Mouse (Mus musculus) kidney, embryonic 15.5 days (tissue): ENCODE data around the gene Lrig1. TPM values are rescaled to one million over a fixed set of nuclear protein-coding genes. Genes with fewer than 3 reads are reported as not detected.

ENCODE experiments used
- ATAC-seq: fragments of 200-750 bp; cut with Nextera tagmentation; replicated peaks from 2 replicates; pipeline ENCODE4 v1.8.0; 2017; ENCODE audit warnings: moderate TSS enrichment; ENCODE audit not compliant: low FRiP score
- H3K27ac ChIP-seq: fragments of 300-500 bp; sonication (generic); 2 replicates; pipeline ENCODE4 v1.5.1; 2015; ENCODE audit warnings: mild to moderate bottlenecking, inconsistent platforms
- H3K27me3 ChIP-seq: fragments of 300-500 bp; sonication (generic); 2 replicates; pipeline ENCODE4 v1.6.1; 2015; ENCODE audit warnings: inconsistent platforms
- H3K36me3 ChIP-seq: fragments of 300-500 bp; sonication (generic); 2 replicates; pipeline ENCODE4 v1.6.1; 2015; ENCODE audit warnings: inconsistent platforms
- H3K4me1 ChIP-seq: fragments of 300-500 bp; sonication (generic); 2 replicates; pipeline ENCODE4 v1.6.1; 2015; ENCODE audit warnings: inconsistent platforms
- H3K4me2 ChIP-seq: fragments of 300-500 bp; sonication (generic); 2 replicates; pipeline ENCODE4 v1.6.1; 2015; ENCODE audit warnings: moderate library complexity, mild to moderate bottlenecking, inconsistent platforms
- H3K4me3 ChIP-seq: fragments of 300-500 bp; sonication (generic); replicated peaks from 2 replicates; pipeline ENCODE4 v1.5.1; 2015; ENCODE audit warnings: mild to moderate bottlenecking, inconsistent platforms
- H3K9ac ChIP-seq: fragments of 300-500 bp; sonication (generic); 2 replicates; pipeline ENCODE4 v1.6.1; 2015; ENCODE audit warnings: mild to moderate bottlenecking, inconsistent platforms
- H3K9me3 ChIP-seq: fragments of 300-500 bp; sonication (generic); replicated peaks from 2 replicates; pipeline ENCODE4 v1.6.1; 2016; ENCODE audit warnings: inconsistent platforms
- WGBS: fragments of 180-500 bp; shearing (Covaris S2); methylation state at CpG from one replicate; pipeline ENCODE4 v1.1.7; 2015; ENCODE audit warnings: mixed read lengths; 5-methylcytosine and 5-hydroxymethylcytosine counted together
- polyA plus RNA-seq: library from polyadenylated mRNA; unstranded; fragments of >200 nt; fragmentation: Nextera tagmentation; extraction: Ambion mirVana; gene quantifications from 2 replicates; pipeline ENCODE4 v1.2.1, GENCODE M21; 2015

Gene Lrig1
- 7.3 and 8.1 TPM in 2 replicates for polyA plus RNA-seq

DNA sequence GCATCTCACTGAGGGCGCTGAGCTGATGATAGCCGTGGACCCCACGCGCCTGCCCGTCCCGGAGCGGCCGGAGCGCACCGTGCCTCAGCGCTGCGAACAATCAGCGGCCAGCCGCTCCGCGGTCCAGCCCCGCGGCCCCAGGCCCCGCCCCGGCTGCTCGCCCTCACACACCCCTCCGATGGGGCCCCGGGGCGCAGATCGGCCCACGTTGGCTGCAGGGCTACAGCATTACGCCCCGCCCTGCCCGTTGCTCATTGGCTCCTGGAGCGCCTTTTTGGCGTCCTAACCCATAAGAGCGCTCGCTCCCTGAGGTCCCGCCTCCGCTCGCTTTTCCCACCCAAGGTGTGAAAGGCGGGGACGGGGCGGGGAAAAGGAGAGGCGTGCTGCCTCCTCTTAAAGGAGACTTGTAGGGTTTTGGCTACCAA, at the start of gene Lrig1:
Lrig1 (minus strand) TSS at position 92 of the 425 bp plus-strand sequence.
- Histone ChIP-seq H3K9me3 (no peaks in the 10 kb centered on the region), H3K36me3 (no peaks in the 10 kb centered on the region), H3K27ac (peak within 1 kb of the TSS; percentile 88), H3K9ac (peak within 1 kb of the TSS; percentile 85), H3K4me3 (peak within 1 kb of the TSS; percentile 92), H3K4me2 (peak within 1 kb of the TSS; percentile 93), H3K4me1 (peaks cover 51% of the 10 kb centered on the region), H3K27me3 (peaks cover 20% of the 10 kb centered on the region)
- under 1% methylated on average over 40 of the region's 40 CpGs for WGBS
- peak; percentile 99 for ATAC-seq

DNA sequence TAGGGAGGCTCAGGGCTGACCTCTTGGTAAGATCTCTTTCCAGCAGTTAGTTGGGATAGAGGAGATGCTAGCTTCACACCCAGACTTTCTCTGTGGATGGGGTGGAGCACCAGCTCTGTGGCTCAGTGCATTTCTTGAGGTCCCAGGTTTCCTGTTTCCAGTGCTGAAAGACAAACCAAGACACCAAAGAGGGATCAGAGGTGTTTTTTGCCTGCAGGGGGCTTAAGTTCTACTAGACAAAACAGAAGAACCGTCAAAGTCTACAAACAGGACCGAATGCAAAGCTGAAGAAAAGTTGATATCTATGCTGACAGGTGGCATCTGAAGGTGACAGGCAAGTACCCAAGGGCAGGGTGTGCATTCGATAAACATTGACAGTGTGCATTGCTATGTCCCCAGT, 49.7 kb upstream of the Lrig1 start:
- ATAC-seq, result no peak
- WGBS, result 79% methylated on average over 3 of the region's 3 CpGs

DNA sequence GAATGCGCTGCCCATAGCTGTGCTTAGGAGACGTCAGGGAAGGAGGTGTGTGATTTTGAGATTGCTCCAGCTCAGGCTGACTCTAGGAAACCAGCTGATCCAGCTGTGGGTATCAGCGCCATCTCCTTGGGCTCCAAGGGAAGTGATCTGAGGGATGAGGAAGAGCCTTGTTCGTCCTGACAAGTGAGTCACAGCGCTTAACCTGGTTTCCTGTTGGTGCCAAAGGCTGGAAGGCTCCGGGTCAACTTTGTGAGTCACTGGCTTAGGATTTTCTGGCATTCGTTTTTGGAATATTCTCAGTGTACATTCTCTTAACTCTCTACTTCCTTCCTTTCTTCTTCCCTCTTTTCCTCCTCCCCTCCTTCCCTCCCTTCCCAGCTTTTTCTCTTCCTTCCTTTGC, 48.4 kb upstream of the Lrig1 start:
- H3K4me1 ChIP-seq, result no peaks in the 10 kb centered on the region
- H3K36me3 ChIP-seq, result no peaks in the 10 kb centered on the region
- H3K4me2 ChIP-seq, result no peak overlapping the region
- H3K27me3 ChIP-seq, result peaks cover 3% of the 10 kb centered on the region; the same call in 1 of the 2 replicates
- H3K9me3 ChIP-seq, result no peaks in the 10 kb centered on the region
- no peak overlapping the region for H3K4me3 ChIP-seq
- H3K27ac ChIP-seq, result no peak overlapping the region
- no peak for ATAC-seq
- no peak overlapping the region for H3K9ac ChIP-seq
- WGBS, result 57% methylated on average over 7 of the region's 7 CpGs

More for the DNA sequence above, 49.7 kb upstream of the Lrig1 start:
- Histone ChIP-seq H3K27ac (no peak overlapping the region), H3K4me1 (no peaks in the 10 kb centered on the region), H3K4me2 (no peak overlapping the region), H3K9ac (no peak overlapping the region), H3K36me3 (no peaks in the 10 kb centered on the region), H3K27me3 (peaks cover 3% of the 10 kb centered on the region; the same call in 1 of the 2 replicates), H3K4me3 (no peak overlapping the region), H3K9me3 (no peaks in the 10 kb centered on the region)

DNA sequence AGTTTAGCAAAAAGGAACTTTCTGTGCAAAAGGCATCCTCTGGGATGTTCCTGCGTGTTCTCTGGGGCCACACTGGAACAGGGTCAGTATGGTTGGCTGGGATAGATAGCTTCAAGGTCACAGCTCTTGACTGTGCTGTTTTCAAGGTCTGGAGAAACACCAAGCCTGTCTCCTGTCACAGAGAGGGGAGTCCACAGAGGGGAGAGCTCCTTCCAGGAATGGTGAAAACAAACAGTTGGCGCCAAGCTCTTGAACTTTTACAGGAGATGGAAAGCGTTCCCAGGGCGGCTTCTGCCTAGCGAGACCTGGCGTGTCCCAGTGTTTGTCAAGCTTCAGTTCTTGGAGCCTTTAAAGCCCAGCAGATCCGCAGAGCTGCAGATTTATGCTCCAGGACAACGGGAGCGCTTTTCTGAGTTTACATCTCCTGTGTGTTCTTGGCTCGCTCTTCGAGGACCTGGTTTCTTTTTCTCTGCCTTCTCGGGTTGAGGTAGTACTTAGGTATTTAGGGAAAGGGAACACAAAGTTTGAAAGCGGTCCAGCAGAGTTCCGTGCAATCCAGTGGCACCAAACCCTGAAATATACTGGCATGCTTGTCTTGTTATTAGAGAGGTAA, 40.3 kb upstream of the Lrig1 start:
- Histone ChIP-seq H3K4me1 (no peaks in the 10 kb centered on the region), H3K9me3 (no peaks in the 10 kb centered on the region), H3K9ac (no peak overlapping the region), H3K27me3 (no peaks in the 10 kb centered on the region), H3K4me3 (no peak overlapping the region), H3K36me3 (no peaks in the 10 kb centered on the region), H3K4me2 (no peak overlapping the region), H3K27ac (no peak overlapping the region)
- WGBS, result 70% methylated on average over 14 of the region's 14 CpGs
- ATAC-seq, result no peak

DNA sequence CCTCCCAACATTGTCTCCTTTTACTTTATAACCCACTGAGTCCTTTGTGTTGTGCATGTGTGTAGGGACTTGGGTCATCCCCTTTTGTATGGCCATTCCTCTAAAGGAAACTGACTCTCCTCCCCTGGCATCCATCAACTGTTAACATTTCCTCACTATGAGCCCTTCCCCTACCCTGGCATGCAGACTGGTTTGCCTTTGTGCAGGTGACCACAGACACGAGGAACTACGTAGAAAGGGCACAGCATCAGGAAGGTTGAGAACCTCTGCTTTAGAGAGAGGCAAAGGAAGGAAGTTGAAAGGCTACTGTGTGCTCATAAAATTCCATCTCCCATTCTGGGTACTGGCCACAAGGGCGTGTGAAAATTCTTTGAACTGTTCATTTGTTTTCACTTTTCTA, 38.7 kb upstream of the Lrig1 start:
- Histone ChIP-seq H3K27me3 (no peaks in the 10 kb centered on the region), H3K9ac (no peak overlapping the region), H3K4me1 (no peaks in the 10 kb centered on the region), H3K4me2 (no peak overlapping the region), H3K4me3 (no peak overlapping the region), H3K27ac (no peak overlapping the region), H3K9me3 (no peaks in the 10 kb centered on the region), H3K36me3 (no peaks in the 10 kb centered on the region)
- WGBS, result 57% methylated on average over 3 of the region's 3 CpGs
- ATAC-seq, result no peak

DNA sequence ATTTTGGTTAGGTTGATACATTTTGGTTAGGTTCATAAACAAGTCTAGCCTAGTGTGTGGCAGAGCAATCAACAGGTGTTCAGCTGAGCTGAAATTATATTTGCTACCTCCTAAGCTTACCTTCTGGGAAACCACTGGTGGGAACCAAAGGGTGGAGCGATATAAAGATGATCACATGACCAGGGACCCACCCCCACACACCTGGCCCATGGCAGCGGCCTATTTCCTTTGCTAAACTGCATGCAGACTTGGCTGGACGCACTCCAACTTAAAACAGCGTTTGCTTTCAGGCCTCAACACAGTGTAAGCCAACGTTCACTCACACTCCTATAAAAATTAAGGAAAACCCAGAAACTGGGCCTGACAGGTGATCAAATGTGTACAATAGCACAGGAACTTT, 33.9 kb upstream of the Lrig1 start:
- no peak for ATAC-seq
- no peak overlapping the region for H3K27ac ChIP-seq
- H3K4me2 ChIP-seq, result no peak overlapping the region
- H3K4me3 ChIP-seq, result no peak overlapping the region
- no peak overlapping the region for H3K9ac ChIP-seq
- no peaks in the 10 kb centered on the region for H3K27me3 ChIP-seq
- 64% methylated on average over 5 of the region's 5 CpGs for WGBS
- H3K4me1 ChIP-seq, result peaks cover 7% of the 10 kb centered on the region; the same call in 1 of the 2 replicates
- H3K9me3 ChIP-seq, result no peaks in the 10 kb centered on the region
- H3K36me3 ChIP-seq, result no peaks in the 10 kb centered on the region

DNA sequence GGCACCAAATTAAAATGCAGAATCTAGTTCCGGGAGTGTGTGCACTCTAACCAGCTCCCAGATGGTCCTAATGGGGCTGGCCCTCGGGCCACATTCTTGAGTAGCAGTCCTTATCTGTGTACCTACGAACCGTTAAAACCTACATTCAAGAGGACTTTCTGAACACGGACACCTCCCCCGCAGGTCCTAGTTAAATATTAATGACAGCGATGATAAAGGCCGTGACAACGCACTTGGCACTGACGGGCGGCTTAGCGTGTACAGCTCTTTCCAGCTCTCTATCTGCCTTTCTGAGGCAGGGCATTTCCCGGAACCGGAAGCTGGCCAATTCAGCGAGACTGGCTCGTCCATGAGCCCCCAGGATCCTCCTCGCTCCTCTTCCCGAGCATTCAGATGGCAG, 29.9 kb upstream of the Lrig1 start:
- Histone ChIP-seq H3K27me3 (no peaks in the 10 kb centered on the region), H3K27ac (no peak overlapping the region), H3K4me2 (peak overlapping the region; percentile 45), H3K4me1 (peaks cover 7% of the 10 kb centered on the region; the same call in 1 of the 2 replicates), H3K9me3 (no peaks in the 10 kb centered on the region), H3K4me3 (no peak overlapping the region), H3K36me3 (no peaks in the 10 kb centered on the region), H3K9ac (no peak overlapping the region)
- WGBS, result 59% methylated on average over 18 of the region's 18 CpGs
- peak; percentile 46; the same call in 1 of the 2 replicates for ATAC-seq

DNA sequence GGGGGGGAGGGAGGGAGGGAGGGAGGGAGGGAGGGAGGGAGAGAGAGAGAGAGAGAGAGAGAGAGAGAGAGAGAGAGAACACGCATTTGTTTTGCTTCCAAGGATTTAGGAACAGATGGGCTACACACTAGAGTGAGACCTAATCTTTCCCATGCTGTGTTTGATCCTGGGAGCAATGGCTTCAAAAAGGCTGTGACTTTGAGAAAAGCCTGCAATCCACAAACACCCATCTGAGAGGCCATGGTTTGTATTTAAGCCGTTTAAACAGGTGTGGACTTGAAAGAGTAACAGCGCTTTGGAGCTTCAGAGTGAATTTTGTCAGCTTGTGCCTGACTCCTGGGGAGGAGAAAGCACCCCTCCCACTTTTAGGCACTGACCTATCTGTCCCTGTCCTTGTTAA, 29.2 kb upstream of the Lrig1 start:
- H3K36me3 ChIP-seq, result no peaks in the 10 kb centered on the region
- H3K9ac ChIP-seq, result no peak overlapping the region
- H3K27ac ChIP-seq, result no peak overlapping the region
- H3K27me3 ChIP-seq, result no peaks in the 10 kb centered on the region
- peaks cover 7% of the 10 kb centered on the region; the same call in 1 of the 2 replicates for H3K4me1 ChIP-seq
- ATAC-seq, result no peak
- H3K4me3 ChIP-seq, result no peak overlapping the region
- no peak overlapping the region for H3K4me2 ChIP-seq
- 27% methylated on average over 3 of the region's 3 CpGs for WGBS
- no peaks in the 10 kb centered on the region for H3K9me3 ChIP-seq

DNA sequence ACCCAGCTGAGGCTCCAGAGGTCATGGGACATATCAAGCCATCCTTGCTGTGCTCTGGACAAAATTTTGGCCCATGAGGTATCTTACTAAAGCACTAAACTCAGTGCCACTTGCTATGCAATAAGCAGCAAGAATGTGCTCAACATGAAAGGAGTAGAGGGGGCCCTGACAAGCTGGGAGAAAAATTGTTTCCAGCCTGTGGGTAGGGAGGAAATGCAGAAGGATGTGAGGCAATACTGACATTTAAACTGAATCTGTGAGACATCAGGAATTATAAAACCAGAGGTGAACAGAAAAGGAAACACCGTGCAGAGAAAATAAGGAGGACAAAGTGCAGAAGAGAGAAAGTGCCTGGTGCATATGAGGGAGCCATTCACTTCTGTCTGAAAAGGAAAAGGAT, 24.7 kb upstream of the Lrig1 start:
- no peaks in the 10 kb centered on the region for H3K9me3 ChIP-seq
- H3K4me1 ChIP-seq, result peaks cover 2% of the 10 kb centered on the region; the same call in 1 of the 2 replicates
- no peak overlapping the region for H3K27ac ChIP-seq
- ATAC-seq, result no peak
- H3K4me3 ChIP-seq, result no peak overlapping the region
- no peak overlapping the region for H3K4me2 ChIP-seq
- H3K27me3 ChIP-seq, result no peaks in the 10 kb centered on the region
- no peaks in the 10 kb centered on the region for H3K36me3 ChIP-seq
- H3K9ac ChIP-seq, result no peak overlapping the region
- 75% methylated on average over 1 of the region's 1 CpGs for WGBS

DNA sequence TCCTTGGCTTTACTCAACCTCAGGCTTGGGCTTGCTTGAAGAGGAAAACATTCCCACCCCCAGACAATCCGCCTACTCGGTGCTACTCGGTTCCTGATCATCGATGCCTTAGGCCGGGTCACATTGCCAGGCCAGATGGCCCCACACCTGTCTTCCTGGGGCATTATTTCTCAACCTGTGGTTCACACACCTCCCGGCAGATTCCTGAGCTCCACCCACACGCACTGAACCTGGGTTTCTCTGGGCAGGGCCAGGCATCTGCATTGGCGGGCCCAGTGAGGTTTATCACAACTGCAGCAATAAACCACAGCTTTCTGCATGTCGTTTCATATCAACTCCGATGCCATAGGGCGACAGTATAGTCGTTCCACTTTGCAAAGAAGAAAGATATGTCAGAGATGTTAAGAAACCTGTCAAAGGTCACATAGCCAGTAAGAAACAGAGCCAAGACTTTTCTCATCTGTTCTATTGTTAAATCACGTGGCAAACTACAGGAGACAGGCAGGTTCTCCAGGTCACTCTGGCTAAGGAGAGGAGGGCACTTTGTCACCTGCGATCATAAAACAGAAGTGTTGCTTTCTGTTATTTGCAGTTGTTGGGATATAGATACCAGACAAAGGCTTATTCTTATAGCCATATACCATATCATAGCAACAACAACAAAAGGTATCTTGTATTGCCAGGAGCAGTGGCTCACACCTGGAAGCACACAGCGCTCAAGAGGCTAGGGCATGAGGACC, 18.8 kb upstream of the Lrig1 start:
- Histone ChIP-seq H3K27ac (peak overlapping the region; percentile 54; the same call in 1 of the 2 replicates), H3K4me1 (peaks cover 26% of the 10 kb centered on the region)
- no peak for ATAC-seq

DNA sequence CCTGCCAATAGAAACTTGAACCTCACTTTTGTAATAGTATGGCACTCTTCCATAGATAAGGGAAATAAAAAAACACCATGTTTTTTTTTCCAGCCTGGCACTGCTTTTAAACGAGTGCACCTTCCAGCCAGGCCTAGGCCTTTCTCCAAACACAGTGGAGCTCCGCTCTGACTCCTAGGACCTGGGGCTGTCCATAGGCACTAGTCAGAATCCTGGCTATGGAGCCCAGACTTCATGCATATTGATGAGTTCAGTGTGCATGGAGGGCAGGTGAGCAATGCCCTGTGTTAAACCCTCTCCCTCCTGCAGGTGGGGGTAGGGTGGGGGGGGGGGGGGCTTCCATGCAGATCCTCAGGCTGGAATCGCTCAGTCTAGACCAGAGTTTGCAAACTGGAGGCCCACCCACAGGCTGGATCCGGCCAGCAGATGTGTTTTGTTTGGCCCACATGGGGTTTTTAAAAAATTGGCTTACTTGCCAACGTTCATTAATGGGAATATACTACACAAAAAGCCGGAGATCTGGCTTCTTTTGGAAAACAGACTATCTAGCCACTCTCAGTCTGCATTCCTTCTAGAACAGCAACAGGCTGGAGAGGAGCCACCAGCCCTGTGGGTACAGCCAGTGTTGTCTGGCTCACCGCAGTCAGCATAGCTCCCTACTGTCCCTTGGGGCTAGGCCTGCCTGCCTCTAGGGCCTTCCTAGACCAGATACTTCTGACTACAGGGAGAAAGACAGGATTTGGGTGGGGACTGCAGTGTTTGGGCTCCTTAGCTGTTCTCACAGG, 17.9 kb upstream of the Lrig1 start:
- 42% methylated on average over 7 of the region's 7 CpGs for WGBS
- H3K36me3 ChIP-seq, result no peaks in the 10 kb centered on the region
- no peaks in the 10 kb centered on the region for H3K9me3 ChIP-seq
- peaks cover 26% of the 10 kb centered on the region for H3K4me1 ChIP-seq
- peak; percentile 85 for ATAC-seq
- H3K4me2 ChIP-seq, result no peak overlapping the region
- peak overlapping the region; percentile 54 for H3K27ac ChIP-seq
- H3K4me3 ChIP-seq, result no peak overlapping the region
- H3K27me3 ChIP-seq, result no peaks in the 10 kb centered on the region
- H3K9ac ChIP-seq, result no peak overlapping the region

More for the DNA sequence above, 18.8 kb upstream of the Lrig1 start:
- Histone ChIP-seq H3K4me3 (no peak overlapping the region), H3K9me3 (no peaks in the 10 kb centered on the region), H3K36me3 (no peaks in the 10 kb centered on the region), H3K9ac (no peak overlapping the region), H3K4me2 (no peak overlapping the region), H3K27me3 (no peaks in the 10 kb centered on the region)
- 76% methylated on average over 15 of the region's 15 CpGs for WGBS

DNA sequence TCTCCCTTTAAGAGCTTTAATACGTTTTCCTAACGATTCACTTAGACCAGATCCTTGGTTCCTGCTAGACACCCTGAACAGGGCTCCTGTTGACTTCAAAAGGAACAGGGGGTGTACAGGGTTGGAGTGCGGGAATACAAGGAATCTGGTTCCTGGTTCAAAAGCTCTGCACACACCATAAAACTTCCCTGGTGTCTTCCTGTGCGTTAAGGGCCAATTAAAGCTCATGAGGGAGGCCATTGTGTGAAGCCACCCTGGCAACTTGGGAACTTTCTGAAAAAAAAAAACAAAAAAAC, 15.6 kb upstream of the Lrig1 start:
- WGBS, result 7% methylated on average over 4 of the region's 4 CpGs

More for the DNA sequence above, 15.6 kb upstream of the Lrig1 start:
- Histone ChIP-seq H3K9ac (no peak overlapping the region), H3K27me3 (no peaks in the 10 kb centered on the region), H3K27ac (no peak overlapping the region), H3K4me1 (peaks cover 26% of the 10 kb centered on the region), H3K4me2 (0 out of 2 replicates have a peak overlapping the region, but pooled peaks have one; percentile 17), H3K4me3 (no peak overlapping the region), H3K9me3 (no peaks in the 10 kb centered on the region), H3K36me3 (no peaks in the 10 kb centered on the region)
- ATAC-seq, result no peak
